Comparison of ENCODE assay signal across 7 mouse cellular contexts in the genomic region with DNA sequence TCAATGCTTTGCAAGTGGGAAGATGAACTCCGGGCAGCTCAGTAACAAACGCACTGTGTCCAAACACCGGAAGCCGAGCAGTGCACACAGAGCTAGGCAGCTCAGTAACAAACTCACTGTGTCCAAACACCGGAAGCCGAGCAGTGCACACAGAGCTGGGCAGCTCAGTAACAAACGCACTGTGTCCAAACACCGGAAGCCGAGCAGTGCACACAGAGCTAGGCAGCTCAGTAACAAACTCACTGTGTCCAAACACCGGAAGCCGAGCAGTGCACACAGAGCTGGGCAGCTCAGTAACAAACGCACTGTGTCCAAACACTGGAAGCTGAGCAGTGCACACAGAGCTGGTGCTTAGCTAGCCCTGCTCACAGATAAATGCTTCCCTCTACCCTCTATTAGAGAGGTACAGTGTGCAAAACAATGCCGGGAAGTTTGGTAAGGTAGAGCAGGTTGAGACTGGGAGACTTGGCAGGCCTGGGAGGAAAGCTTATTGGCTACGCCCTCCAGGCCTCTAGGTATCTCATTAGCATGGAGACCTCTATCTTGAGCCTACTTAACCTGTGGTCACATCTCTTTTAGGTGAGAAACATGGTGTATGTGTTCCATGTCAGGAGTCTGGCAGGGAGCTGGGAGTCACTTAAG. TPM values are rescaled to one million over a fixed set of nuclear protein-coding genes. Genes with fewer than 3 reads are reported as not detected.
DNase-seq lines count a peak whose midpoint lies in the region; ATAC-seq and TF ChIP-seq lines count a peak whose summit lies in the region.
"Not testable (repeated sequence)": the region's sequence is repeated elsewhere in the genome, so short reads cannot be mapped to it uniquely, and the experiment has no call there.
"Had no signal": no experiment of that assay in that cellular context is flagged by ENCODE, and none has a peak within 500 bp of the region (broad histone marks: within the 10 kb centered on the region; RNA-seq: fewer than 3 reads in every experiment).

No protein-coding gene starts in this region.

- peak overlapping the region; percentile 75 for H3K27ac ChIP-seq in bone marrow, adult 2 months (ENCODE audit: control insufficient read depth, insufficient read depth, low read depth, low read length, poor library complexity)
- H3K27ac ChIP-seq in liver, embryonic 12.5 days: 0 out of 2 replicates have a peak overlapping the region, but pooled peaks have one; percentile 14
- H3K27ac ChIP-seq in liver, postnatal 0 days (ENCODE audit: low read depth): peak overlapping the region; percentile 80; the same call in 1 of the 2 replicates

- not testable (repeated sequence) for H3K4me1 ChIP-seq in bone marrow, adult 2 months (ENCODE audit: control insufficient read depth, insufficient read depth, low read length); liver, embryonic 12.5 days; liver, postnatal 0 days (ENCODE audit: insufficient read depth)

- DNase-seq in ES-CJ7 (ENCODE audit: low read depth, low spot score): peak; percentile 47
- not testable (repeated sequence) for DNase-seq in liver, postnatal 0 days

- H3K27me3 ChIP-seq in liver, embryonic 12.5 days (replicated peaks); liver, postnatal 0 days (ENCODE audit: insufficient read depth, low read length): not testable (repeated sequence)

- H3K9me3 ChIP-seq in liver, embryonic 12.5 days (replicated peaks); liver, postnatal 0 days (ENCODE audit: low read length): not testable (repeated sequence)

- not testable (repeated sequence) for H3K36me3 ChIP-seq in liver, embryonic 12.5 days; liver, postnatal 0 days (replicated peaks; ENCODE audit: insufficient read depth, low read length)

- H3K4me2 ChIP-seq in liver, embryonic 12.5 days; liver, postnatal 0 days (ENCODE audit: low read depth, low read length): not testable (repeated sequence)

- not testable (repeated sequence) for TF ChIP-seq EP300 in liver, postnatal 0 days (IDR thresholded peaks at IDR 0.05; ENCODE audit: low read depth)

- peak; percentile 81 for ATAC-seq in granulocyte monocyte progenitor cell, adult 5-6 weeks (replicated peaks; ENCODE audit: poor library complexity, severe bottlenecking)
- ATAC-seq in liver, embryonic 12.5 days: not testable (repeated sequence)
- ATAC-seq in liver, postnatal 0 days: peak; percentile 72
- ATAC-seq in monocyte, adult 5-6 weeks (replicated peaks; ENCODE audit: insufficient number of reproducible peaks, low FRiP score, low TSS enrichment, poor library complexity, severe bottlenecking): peak; percentile 78

- TF ChIP-seq POLR2A in bone marrow, adult 2 months (IDR thresholded peaks at IDR 0.05; ENCODE audit: borderline replicate concordance, control insufficient read depth, low read depth, low read length): not testable (repeated sequence)

- not testable (repeated sequence) for H3K9ac ChIP-seq in liver, embryonic 12.5 days; liver, postnatal 0 days (replicated peaks)

- 36% methylated on average over 14 of the region's 14 CpGs for WGBS in bone marrow, adult 2 months
- 60% methylated on average over 14 of the region's 14 CpGs for WGBS in liver, embryonic 12.5 days (ENCODE audit: insufficient replicate concordance)
- 48% methylated on average over 12 of the region's 14 CpGs for WGBS in liver, postnatal 0 days (ENCODE audit: insufficient replicate concordance)

- not testable (repeated sequence) for H3K4me3 ChIP-seq in bone marrow, adult 2 months (replicated peaks; ENCODE audit: control insufficient read depth, low read depth, low read length); liver, embryonic 12.5 days; liver, postnatal 0 days (ENCODE audit: low read depth, low read length)

- not testable (repeated sequence) for TF ChIP-seq CTCF in bone marrow, adult 2 months (IDR thresholded peaks at IDR 0.05; ENCODE audit: control insufficient read depth, insufficient read depth, low read length); liver, postnatal 0 days (IDR thresholded peaks at IDR 0.05; ENCODE audit: low read depth)

RNA-seq across cellular contexts. Expression of a gene that starts 38.6 kb away (rescaled TPM):
- 6.0 and 18.2 TPM in 2 replicates for polyA plus RNA-seq in bone marrow, adult 2 months (2011; ENCODE audit: insufficient read depth, insufficient read length, low replicate concordance, missing spikeins)
- 14.8 and 36.7 TPM in 2 replicates for total RNA-seq in granulocyte monocyte progenitor cell, adult 5-6 weeks (2014; fragmentation: Nextera tagmentation)
- 8.4 and 8.9 TPM in 2 replicates for total RNA-seq in granulocyte monocyte progenitor cell, adult 5-6 weeks (2017)
- 1.5 TPM in 2 replicates for polyA plus RNA-seq in liver, embryonic 12.5 days (2016; fragmentation: Nextera tagmentation; extraction: Ambion mirVana)
- 2.5 and 3.3 TPM in 2 replicates for polyA plus RNA-seq in liver, postnatal 0 days (2015; fragmentation: Nextera tagmentation; extraction: Ambion mirVana)
- 90.3 to 117 TPM (median 97.6 TPM) in 3 replicates for total RNA-seq in monocyte, adult 5-6 weeks (2017)
- total RNA-seq: CH12.LX had no signal

Comparison
In these comparisons a context has a peak if more than half of its experiments do, and no peak if none do; other contexts are left out.
1. H3K27ac ChIP-seq: peak in every context shown above with its lines; median percentile 80 in liver, postnatal 0 days; 75 in bone marrow, adult 2 months; 14 in liver, embryonic 12.5 days.